Mouse (Mus musculus): ENCODE results near the gene Mecr. TPM values are rescaled to one million over a fixed set of nuclear protein-coding genes. Genes with fewer than 3 reads are reported as not detected.

The Mecr gene
- 8.8 TPM for polyA plus RNA-seq (2014; fragmentation: Illumina TruSeq; extraction: RNeasy Lipid Tissue Mini Kit (QIAGEN cat#74804); ENCODE audit: low read depth, low replicate concordance)

DNA sequence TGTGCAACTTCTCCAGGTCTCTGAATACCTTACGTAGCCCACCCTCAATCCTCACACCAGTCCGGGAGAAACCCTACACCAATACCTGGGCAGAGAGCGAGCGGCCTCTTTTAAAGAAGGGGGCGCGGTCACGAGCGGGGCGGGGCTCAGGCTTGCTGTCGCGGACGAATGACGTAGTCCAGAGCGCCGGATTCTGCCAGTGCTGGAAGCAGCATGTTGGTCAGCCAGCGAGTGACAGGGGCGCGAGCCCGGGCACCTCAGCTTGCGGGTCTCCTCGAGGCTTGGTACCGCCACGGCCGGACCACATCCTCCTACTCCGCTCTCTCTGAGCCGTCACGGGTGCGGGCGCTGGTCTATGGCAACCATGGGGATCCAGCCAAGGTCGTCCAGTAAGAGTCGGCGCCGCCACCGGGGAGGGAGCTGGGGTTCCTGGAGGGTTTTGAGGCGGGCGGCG lies at the start of gene Mecr:
Gene Mecr, plus strand, starts transcription at position 181 of the 454 bp plus-strand sequence.

DNA sequence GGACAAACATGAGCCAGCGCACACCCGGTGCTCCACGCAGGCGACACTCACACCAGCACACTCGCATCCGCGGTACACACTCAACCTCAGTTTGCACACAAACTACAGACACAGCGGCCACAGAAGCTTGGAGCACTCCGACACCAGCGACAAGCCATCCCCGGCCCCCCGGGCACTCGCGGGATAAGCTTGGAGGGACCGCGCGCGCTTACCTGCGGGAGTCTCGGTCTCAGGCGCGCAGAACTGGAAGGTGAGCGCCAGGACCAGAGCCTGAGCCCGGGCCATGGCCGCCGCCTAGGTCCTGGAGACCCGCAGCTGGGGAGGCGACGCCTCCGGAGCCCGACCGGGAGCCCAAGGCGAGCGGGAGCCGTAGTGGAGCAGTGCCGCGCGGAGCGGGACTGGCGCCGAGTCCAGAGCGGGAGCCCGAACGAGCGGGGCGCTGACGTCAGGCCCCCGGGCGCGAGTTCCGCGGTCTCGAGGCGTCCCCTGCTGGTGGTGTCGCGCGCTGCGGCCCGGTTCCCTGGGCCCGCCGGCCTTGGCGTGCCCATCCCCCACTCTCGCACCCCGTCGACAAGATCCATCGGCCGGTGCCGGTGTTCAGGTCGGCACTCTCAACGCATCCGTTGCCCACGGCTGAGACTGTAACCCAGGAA lies 5.3 kb upstream of the Mecr start, which contains the start of gene Ptpru:
Gene Ptpru, minus strand, starts transcription at position 417 of the 653 bp plus-strand sequence.

DNA sequence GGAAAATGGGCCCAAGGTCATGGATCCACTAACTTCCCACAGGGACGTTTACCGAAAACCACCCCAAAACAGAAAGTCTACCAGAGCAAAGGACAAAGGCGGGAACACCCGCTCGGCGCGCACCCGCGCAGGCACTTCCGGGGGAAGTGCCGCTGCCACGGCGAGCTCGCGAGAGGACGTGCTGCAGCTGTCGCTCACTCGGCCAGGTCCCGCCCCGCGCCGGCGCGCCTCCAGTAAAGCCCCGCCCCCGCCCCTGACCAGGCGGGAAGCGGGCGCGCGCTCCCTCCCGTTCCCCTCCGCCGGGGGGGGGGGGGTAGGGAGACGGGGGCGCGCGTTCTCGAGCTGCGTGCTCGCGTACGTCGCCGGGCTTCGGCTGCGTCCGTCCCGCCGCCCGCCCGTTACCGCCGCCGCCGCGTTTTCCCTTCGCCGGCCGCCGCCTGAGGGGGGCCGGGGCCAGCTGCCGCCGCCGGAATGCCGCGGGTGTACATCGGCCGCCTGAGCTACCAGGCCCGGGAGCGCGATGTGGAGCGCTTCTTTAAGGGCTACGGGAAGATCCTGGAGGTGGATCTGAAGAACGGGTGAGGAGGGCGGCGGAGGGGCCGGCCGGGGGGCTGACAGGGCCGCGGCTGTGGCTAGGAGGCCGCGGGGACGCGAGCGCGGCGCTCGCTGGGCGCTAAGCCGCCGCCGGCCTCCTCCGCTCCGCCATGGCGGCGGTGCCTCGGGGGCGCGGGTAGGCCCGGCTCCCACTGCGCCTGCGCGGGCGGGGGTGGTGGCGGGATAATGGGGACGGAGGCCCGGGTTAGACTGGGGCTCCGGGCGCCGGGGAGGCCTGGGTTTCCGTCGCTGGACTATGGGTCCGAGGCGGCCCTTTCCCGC lies 30.3 kb downstream of the Mecr start, which contains the start of gene Srsf4:
Gene Srsf4, plus strand, starts transcription at position 325 of the 876 bp plus-strand sequence.

Other genes starting within 250 kb of the Mecr start
- gene Ptpru, start 5.2 kb upstream of the Mecr start, polyA plus RNA-seq (2014; fragmentation: Illumina TruSeq; extraction: RNeasy Lipid Tissue Mini Kit (QIAGEN cat#74804); ENCODE audit: low read depth, low replicate concordance), result not detected
- 11.7 TPM for gene Srsf4, start 30.1 kb downstream of the Mecr start, polyA plus RNA-seq (2014; fragmentation: Illumina TruSeq; extraction: RNeasy Lipid Tissue Mini Kit (QIAGEN cat#74804); ENCODE audit: low read depth, low replicate concordance)
- not detected for gene Tmem200b, start 78.3 kb downstream of the Mecr start, polyA plus RNA-seq (2014; fragmentation: Illumina TruSeq; extraction: RNeasy Lipid Tissue Mini Kit (QIAGEN cat#74804); ENCODE audit: low read depth, low replicate concordance)
- gene Gm10300, start 231.2 kb downstream of the Mecr start, polyA plus RNA-seq (2014; fragmentation: Illumina TruSeq; extraction: RNeasy Lipid Tissue Mini Kit (QIAGEN cat#74804); ENCODE audit: low read depth, low replicate concordance), result not detected
- 50.2 TPM for gene Epb41, start 231.9 kb downstream of the Mecr start, polyA plus RNA-seq (2014; fragmentation: Illumina TruSeq; extraction: RNeasy Lipid Tissue Mini Kit (QIAGEN cat#74804); ENCODE audit: low read depth, low replicate concordance)